Mouse (Mus musculus): Measurements from ENCODE around the gene Uap1.

DNA sequence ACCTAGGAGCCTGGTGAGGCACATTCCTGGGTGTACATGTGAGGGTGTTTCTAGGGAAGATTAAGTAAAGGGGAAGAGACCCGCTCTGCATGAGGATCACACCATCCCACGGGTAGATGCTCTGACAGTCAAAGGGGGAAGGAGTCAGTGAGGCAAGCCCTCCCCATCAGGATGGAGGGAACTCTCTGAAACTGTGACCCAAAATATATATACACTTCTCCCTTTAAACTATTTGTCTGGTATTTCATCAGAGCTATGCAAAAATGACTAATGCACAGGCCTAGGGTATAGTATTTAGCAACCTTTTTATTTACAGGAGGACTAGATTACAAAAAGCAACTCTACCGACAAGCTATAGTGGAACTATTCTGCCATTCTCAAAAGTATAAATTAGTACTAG lies 9.8 kb downstream of the Uap1 start:
- TF ChIP-seq CTCF (IDR thresholded peaks at IDR 0.05; ENCODE audit: low read depth, low read length) (no peak), POLR2A (IDR thresholded peaks at IDR 0.05; ENCODE audit: borderline replicate concordance, low read depth, low read length) (no peak)
